Mouse (Mus musculus) left cerebral cortex, postnatal 4 days (tissue): ENCODE data around the gene Mcoln2. TPM values are rescaled to one million over a fixed set of nuclear protein-coding genes. Genes with fewer than 3 reads are reported as not detected.

Source experiments
- DNase-seq: peaks from one replicate; pipeline ENCODE4 v3.0.0-alpha.2; 2022
- intact Hi-C: fragments of 180-260 bp; cut with DNase I; formaldehyde crosslinking; loops from one replicate; pipeline ENCODE4 v1.15.1; 2025
- total RNA-seq, 2 experiments: library from RNA; stranded (reverse); gene quantifications; 2 replicates each; pipeline ENCODE4 v1.2.3; 2021

The Mcoln2 gene
- total RNA-seq, 2 experiments from 2014 or later, result not detected

- intact Hi-C loops, result no loop called here
- peak; percentile 65 for DNase-seq
Observed at GRCm38 (mm10) chr3:146220776-146221486, 71.3 kb downstream of the Mcoln2 start, which contains the start of gene Lpar3. Lpar3 (plus strand) TSS chr3:146220963.

- no peak for DNase-seq
- intact Hi-C loops, result no loop called here
Observed at GRCm38 (mm10) chr3:146224271-146224670, 74.6 kb downstream of the Mcoln2 start.

DNA sequence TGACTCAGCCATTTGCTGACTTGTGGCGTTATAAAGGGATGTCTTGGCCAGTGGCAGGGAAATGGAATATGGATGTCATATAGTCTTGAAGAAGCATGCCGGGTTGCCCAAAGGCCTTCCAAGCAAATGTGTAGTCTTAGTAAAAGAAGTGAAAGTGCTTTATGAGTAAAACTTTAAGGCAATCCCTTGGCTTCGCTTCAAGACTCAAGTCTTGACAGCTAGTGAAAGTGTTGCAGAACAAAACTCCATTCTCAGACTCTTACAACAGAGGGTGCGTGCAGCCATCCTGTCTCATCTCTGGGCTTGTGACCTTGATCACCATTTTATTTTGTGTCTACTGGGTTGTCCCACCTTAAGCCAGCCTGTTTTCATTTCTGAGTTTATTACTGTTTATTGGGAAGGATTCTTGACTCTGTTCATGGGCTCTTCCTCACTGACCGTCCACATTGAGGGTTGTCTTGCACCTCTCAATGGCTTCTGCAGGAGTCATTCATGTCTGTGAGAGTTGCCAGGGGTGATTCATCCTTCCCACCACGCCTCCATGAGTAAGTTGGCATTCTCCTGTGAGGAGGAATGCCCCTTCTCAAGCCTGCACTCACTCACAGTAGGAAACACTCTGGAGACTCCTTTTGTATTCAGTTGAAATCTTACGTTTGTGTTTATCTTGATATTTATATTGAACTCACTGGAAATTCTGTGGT, 75.6 kb downstream of the Mcoln2 start:
- no peak for DNase-seq

GRCm38 (mm10) chr3:146227427-146227826, 77.8 kb downstream of the Mcoln2 start:
- DNase-seq, result no peak
- intact Hi-C loops, result no loop called here

More for the DNA sequence above, 75.6 kb downstream of the Mcoln2 start:
- intact Hi-C loops, result no loop called here

- intact Hi-C loops, result no loop called here
- no peak for DNase-seq
Observed at GRCm38 (mm10) chr3:146228559-146229310, 79.1 kb downstream of the Mcoln2 start.

DNA sequence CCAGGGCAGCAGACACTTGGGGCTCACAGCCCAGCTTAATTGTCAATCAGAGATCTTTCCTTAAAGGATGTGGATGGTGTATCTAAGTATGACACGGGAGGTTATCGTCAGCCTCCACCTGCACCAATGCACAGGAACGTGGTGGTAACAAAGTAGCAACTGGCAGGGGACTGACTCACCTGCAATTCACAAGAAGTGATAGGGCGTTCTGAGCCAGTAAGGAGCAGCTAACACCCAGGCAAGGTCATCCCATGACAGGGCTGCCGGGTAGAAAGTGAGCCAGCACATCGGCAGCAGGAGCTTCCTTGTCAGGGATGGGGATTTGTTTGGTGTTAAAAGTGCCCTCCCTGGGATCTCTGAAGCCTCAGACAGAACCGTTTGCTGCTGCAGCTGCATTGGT, 83.1 kb downstream of the Mcoln2 start:
- no peak for DNase-seq
- intact Hi-C loops, result no loop called here

DNA sequence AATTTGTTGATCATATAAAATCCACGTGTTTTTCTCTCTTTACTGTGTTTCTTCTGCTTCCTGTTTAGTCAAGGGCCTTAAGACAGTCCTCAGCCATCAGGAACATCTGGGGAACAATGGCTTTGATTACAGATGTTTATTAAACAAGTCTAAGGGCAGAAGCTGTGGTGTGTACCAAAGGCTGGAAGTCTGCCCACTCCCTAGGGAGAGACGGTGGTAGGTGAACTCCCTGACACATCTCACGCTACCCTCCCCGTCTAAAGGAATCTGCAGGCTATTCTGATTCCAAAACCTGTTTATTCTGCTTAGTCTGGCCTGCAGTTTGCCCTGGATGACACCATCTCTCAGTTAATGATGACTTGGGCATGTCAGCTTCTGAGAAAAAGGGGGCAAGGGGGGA, 84.1 kb downstream of the Mcoln2 start:
- no peak for DNase-seq

GRCm38 (mm10) chr3:146234530-146234929, 84.9 kb downstream of the Mcoln2 start:
- intact Hi-C loops, result no loop called here
- DNase-seq, result no peak

More for the DNA sequence above, 84.1 kb downstream of the Mcoln2 start:
- intact Hi-C loops, result no loop called here

- intact Hi-C loops, result no loop called here
- DNase-seq, result no peak
Observed at GRCm38 (mm10) chr3:146236280-146236679, 86.6 kb downstream of the Mcoln2 start.

DNA sequence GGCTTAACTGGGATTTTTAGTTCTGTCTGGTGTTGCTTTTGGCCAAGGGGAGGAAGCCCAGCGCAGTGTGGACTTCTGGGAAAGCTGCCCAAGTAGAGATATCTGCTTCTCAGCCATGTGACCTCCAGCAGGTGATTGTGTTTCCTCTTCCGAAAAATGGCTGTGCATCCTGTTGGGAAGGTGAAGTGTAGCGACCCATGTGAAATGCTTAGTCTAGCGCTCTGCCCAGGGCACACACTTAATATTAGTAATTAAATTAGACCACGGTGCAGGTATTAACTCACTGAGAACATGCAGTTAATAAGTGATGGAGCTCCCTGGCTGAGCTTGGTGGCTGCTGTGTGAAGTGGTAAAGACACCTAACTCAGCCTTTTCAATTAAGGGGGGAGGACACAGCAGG, 88.0 kb downstream of the Mcoln2 start:
- DNase-seq, result peak; percentile 20
- intact Hi-C loops, result no loop called here

DNA sequence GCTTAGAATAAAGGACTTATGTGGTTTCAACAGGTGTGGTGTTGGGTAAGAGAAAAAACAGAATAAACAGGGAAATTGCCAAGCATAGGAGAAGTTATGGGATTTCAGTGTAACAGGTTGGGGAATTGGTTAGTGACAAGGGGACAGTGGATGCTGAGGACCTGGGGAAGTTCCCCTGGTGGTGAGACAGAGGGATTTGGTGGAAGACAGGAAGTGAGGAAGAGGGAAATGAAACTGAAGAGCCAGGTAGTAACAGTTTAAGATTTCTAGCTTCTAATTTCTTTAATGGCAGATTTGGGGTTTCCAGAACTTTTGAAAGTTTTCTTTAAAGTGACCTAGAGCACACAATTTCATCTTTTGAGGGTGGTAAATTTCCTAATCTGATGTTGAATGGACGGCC, 95.0 kb downstream of the Mcoln2 start:
- intact Hi-C loops, result no loop called here

More for the DNA sequence above, 95.0 kb downstream of the Mcoln2 start:
- no peak for DNase-seq

Other genes with a start within 250 kb of the Mcoln2 start
- gene Bcl10, start 227.0 kb upstream of the Mcoln2 start, total RNA-seq, result 10 to 100 TPM; 18.3 to 19.4 TPM
- gene 2410004B18Rik, start 211.8 kb upstream of the Mcoln2 start, total RNA-seq, result 10 to 100 TPM; 51.5 to 56.8 TPM
- 1 to 10 TPM; 4.4 to 5.3 TPM for gene Syde2, start 162.0 kb upstream of the Mcoln2 start, total RNA-seq
- 1 to 10 TPM in 1 of 2 experiments, under 1 TPM in 1; 0.83 to 1.2 TPM for gene Wdr63, start 41.7 kb upstream of the Mcoln2 start, total RNA-seq
- gene Mcoln3, start 32.4 kb upstream of the Mcoln2 start, total RNA-seq, result under 1 TPM; 0.16 to 0.18 TPM
- under 1 TPM; 0.50 to 0.70 TPM for gene Lpar3, start 71.1 kb downstream of the Mcoln2 start, total RNA-seq